Mouse (Mus musculus) T-cell, adult 2 months (primary cell): ENCODE results near the gene Col25a1.

ENCODE experiments used
- DNase-seq: peaks from one replicate; pipeline ENCODE4 v3.0.0; 2022; ENCODE audit warnings: low spot score

The Col25a1 gene

DNA sequence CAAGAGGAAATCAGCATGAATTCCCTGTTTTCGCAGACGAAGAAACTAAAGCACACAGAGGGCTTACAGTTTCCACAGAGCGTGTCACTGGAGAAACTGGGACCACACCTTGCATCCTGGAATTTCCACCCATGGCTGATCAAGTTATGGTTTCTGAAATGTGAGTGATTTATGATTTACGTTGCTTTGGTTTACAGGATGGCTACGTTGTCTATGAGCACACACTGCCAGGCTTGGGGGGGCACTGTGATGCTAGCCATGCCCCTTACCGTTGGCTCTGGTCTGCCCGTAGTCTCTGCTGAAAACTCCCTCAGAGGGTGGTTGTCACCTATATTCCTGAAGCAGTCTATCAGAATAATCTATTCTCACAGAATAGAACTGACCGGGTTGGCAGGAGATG is at the start of gene Col25a1:
TSS of gene Col25a1 (plus strand) at position 301 of the 400 bp plus-strand sequence.
- no peak for DNase-seq

DNA sequence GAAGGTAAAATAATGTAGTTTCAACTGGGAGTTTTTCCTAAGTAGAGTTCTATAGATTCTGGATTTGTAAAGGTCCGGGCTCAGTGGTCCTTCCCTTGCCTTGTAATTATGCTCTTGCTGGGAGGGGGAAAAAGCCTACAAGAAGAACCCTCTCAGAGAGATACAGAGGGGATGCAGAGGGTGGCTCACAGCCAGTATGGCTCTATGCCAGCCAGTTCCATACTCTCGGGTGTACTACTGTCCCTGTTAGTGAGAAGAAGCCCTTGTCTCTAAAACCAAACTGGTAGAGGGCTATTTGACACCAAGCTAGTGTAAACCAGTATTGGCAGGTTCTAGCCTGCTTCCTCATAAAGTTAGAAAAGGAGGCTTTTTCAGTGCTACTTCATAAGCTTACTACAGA is 48.0 kb upstream of the Col25a1 start:
- no peak for DNase-seq

DNA sequence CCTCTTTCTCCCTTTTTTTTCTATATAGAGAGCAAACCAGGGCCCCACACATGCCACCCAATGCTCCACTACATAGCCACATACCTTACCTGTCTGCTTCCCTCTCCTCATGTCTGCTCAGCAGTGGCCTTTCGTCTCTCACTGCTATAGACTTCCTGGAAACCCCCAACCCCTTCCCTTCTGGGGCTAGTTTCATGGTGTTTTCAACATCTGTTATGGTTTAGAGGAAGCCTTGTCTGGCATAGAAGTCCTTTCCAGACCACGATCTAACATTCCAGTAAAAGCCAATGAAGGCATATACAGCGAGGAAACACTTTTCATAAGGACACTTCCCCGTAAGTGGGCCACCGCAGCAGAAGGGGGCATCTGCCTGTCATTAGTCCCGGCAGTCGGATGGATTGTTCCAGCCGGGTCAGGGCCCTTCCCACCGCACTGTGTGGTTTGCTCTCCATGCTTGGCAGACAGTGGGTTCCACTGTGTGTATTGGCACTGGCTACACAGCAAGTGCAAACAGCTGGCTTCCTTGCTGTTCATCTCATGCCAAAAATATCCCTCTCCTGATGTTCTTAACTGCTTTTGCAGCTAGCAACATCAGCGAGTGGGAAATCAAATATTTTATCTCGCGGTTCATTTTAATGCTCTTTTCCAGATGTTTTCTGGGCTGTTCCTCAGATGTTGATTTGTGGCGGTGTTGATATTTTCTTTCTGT is 44.8 kb upstream of the Col25a1 start:
- no peak for DNase-seq

DNA sequence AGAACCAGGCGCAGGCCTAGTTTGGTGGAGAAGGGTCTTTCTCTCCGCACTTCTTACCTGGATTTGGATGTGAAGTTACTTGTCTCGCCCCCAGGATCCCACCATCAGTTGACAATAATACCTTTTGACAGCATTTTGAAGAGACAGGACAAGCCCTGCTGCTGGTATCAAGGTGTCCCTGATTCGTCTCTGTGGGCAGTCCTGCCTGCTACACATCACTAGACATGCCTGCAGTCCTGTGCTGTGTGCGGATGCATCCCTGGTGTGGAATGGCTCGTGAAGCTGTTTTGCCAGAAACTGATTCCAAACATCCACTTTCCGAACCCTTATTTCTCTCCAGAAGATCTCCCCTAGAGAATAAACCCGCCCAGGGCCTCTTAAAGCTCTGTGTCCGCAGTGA is 43.8 kb upstream of the Col25a1 start:
- no peak for DNase-seq

DNA sequence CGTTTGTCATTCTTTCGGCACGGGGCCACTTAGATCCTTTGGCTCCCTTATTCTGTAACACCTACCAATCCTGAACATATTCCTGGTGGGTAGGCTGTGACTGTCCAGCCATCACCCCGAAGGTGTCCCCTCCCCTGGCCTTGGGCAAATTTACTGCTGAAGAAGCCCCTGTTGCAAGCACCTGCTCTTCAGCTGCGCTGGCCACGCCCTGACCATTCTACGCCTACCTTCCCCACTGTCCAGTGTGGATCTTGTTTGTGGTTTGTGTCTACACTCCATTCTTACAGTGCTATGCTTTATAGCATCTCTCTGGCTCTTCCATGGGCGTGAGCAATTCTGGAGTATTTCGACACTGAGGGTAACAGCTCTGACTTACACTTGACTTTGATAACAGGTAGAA is 42.6 kb upstream of the Col25a1 start:
- DNase-seq: no peak

DNA sequence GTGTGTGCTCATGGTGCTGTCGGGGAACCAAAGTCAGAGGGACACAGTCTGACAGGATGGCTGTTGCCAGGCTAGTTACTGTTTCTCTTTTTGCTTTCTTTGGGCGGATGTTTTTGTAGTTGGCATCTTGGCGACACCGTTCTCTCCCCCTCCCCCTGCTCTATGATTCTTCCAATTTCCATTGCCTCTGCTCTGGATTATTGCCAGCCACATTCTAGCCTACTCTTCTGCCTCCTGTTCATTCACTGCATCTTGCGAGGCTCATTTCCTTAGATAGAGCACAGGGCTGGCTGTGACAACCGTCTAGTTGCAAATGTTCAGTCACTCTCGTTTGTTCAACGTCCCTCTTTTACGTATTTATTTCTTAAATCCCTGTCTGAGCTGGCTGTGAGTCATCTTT is 40.8 kb upstream of the Col25a1 start:
- no peak for DNase-seq

DNA sequence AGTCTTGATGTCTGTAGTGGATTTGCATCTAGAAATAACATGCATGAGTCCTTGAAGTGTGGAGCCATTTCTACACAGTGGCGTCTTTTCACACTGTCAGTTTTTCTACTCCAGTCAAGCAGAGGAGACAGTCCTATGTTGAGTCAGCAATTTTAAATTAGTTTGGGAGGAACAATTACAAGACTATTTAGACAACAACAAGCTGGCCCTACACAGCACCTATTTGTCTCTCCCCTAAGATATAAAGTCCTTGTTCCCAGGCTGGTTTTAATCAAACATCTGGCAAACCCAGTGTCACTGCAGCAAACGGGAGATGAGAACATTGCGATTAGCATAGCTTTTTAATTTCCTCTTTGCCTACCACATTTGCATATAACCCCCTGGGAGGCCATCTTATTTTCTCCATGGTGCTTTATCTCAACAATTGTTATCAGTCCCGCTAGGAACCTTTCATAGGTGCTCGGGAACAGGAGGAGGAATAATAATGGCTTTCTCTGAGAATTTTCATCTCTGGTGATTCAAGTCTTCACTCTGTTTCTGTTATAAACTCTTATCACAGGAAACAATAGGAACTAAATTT is 37.1 kb upstream of the Col25a1 start:
- no peak for DNase-seq

DNA sequence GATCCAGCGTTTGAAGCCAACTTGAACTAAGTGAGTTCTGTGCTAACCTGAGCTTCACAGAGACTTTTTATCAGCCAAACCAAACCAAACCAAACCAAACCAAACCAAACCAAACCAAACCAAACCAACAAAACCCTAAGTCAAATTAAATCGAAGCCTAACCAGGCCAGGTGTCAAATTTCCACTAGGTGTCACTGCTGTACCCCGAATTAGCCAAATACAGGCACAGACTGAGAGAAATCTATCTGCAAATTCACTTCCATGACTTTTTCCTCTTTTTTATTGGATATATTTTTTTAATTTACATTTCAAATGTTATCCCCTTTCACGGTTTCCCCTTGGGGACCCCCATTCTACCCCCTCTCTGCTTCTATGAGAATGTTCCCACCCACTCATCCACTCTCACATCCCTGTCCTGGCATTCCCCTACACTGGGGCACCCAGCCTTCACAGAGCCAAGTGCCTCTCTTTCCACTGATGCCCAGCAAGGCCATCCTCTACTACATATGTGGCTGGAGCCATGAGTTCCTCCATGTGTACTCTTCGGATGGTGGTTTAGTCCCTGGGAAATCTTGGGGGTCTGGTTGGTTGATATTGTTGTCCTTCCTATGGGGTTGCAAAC is 36.0 kb upstream of the Col25a1 start:
- no peak for DNase-seq

DNA sequence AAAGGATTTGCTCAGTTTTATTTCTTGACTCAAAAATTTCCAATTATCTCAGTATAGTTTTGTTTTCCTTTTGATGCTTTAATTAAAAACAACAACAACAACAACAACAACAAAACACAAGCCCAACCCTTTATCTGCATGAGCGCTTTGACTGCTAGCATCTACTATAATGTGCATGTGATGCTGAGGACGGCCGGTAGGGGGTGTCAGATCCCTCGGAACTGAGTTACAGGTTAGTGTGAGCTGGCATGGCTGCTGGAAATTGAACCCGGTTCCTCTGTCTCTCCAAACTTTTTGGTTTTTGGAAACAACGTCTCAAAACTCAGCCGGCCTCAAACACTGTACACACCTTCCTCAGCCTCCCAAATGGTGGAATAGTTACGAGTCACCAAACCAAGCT is 27.8 kb upstream of the Col25a1 start:
- DNase-seq: no peak

DNA sequence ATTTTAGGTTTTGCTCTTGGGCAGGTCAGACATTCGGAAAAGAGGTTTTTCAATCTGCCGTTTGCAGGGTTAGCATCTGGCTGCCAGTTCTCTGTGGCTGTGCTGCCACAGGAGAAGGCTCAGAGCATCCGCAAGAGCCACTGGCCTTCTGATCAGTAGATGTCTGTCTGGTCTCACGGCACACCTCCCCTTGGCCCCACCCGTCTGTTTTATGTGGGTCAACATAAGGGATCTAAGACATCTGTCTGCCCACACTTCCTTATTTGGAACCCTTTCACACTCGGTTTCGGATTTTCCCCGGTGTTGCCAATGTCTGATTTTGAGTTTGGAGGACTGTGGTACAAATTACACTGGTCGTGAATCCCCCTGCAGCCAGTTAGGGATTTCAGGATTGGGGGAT is 26.8 kb upstream of the Col25a1 start:
- DNase-seq: no peak

DNA sequence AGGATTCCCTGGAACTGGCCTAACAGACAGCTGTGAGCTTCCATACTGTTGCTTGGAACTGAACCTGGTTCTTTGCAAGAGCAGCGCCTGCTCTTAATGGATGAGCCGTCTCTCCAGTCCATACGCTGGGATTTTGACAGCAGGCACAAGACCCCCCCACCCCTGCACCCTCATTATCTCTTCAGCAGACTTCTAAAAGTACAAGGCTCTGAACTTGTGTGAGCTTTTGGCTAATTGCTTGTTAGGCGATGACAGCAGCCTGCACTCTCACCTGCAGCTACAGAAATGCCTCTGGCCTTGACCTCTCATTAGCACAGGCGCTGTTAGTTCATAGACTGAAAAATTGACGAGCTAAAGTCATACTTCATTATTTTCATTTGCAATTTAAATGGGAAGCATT is 14.4 kb upstream of the Col25a1 start:
- no peak for DNase-seq

DNA sequence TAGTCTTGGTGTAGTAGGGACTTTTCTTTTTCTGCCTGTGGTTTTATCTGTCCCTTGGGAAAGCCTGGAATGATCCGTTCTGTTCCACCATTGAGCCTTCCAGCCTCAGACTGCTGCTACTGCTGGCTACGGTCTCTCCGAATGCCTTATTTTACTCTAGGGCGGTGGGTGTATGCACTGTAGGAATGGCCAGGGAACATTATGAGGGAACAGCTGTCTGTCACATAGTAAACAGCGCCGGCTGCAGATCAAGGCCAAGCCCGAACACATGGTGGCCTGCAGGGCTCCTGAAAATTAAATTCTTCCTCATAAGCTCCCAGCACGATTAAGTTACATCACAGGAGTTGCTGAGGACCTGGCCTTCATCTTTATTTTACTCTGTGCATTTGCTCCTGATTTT is 3.5 kb upstream of the Col25a1 start:
- DNase-seq: no peak

DNA sequence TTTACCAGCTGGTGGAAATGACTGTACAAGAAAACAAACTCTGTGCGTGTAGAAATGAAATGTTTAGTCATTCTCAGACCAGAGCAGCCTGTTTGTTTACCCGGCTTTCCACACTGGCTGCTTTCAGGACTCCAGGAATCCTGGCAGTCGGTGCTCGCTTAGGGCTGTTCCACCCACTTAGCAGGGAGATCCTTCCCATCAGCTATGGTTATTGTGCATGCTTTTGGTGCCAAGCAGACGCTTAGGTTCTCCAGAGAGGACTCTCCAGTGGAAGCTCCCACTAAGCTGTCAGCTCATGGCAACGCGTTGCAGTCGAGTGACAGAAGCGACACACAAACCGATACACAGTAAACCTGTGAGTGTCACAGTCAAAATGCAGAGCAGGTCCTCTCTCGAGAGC is 2.7 kb upstream of the Col25a1 start:
- DNase-seq: no peak

DNA sequence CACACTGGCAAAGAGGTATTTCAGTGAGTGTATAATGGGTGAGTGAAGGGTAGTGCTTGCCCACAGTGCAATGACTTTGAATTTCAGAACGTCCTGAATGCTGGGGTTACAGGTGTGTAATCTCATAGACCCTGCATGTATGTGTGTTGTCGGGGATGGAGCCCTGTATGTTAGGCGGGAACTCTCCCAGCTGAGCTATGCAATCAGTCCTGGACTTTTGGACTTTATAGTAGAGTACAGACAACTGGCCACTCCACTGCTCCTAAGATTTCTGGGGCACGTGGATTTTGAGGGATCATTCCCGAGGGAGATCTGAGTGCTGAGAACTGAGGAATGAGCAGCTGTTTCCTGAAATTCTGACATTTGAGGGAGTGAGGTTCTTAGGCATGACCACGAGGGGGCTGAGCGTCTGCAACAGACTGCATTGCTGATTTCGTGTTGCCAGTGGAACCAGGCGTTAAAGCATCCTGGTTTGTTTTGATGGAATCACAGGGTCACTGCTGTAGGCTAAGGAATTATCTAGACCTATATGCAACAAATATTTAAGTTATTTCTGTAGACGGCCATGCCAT is 1.6 kb upstream of the Col25a1 start:
- no peak for DNase-seq

DNA sequence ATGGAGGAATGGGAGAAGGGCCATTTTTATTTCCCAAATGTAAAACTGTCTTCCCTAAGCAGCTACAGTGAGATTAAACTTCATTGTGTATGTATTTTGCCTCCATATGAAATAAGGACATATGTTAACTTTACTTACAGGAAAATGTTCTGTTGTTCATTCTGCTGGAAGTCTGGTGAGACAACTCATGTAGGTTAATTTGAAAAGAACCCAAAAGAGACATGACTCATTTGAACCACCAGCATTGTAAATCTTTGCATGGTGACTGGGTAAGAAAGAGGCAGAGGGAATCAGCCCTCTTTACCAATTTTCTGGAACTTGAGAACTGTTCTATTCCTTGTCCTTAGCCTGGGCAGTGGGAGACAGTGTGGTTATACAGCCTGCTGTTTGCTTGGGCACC is 5.9 kb downstream of the Col25a1 start:
- no peak for DNase-seq

DNA sequence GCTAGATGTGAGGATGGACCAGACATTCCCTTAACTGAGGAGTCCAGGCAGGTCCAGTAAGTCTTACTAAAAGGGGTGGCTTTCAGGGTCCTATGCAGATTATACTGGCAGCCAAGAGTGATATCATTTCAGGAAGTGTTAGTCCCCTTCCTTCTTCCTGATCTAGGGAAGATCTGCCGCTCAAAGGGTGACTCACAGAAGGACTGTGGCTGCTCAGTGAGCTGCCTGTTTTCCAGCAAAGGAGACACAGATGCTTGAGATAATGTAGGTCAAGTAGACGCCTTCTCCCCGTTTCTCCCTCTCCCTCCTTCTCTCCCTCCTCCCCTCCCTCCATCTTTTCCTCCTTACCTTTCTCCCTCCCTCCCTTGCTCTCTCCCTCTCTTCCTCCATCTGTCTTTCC is 6.3 kb downstream of the Col25a1 start:
- DNase-seq: no peak

DNA sequence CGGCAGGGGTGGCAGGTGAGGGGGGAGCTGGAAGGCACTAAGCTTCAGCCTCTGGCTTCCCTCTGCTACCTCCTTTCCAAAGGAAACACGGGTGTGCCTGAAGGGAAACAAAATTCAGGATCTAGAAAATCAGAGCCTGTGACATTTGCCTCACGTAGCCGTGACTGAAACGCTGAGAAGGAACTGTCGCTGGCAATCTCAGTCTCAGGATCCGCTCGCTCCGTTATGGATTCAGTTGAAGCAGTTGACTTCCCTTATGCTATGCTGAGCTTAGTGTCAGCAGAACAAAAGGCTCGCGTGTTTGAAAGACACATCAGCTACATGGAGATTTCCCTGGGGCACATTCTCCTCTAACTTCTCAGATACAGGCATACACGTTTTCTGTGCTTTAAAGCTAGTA is 14.6 kb downstream of the Col25a1 start:
- DNase-seq: no peak

DNA sequence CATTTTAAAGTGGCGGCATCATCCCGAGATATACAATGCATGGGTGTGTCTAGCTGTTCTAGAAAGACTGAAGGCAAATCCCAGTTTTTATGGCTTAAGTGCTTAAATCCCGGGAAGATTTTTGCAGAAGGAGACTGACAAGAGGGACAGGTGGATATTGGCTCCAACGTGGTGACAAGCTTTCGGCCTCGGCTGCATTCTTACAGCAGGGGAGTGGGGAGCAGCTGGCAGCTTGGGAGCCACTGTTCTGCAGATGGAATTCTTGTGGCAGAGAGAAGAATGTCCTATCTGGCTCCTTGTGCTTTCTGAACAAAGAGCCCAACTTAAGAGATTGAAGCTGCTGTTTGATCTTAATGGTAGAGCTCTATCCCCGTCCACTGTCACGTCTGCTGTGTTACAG is 16.5 kb downstream of the Col25a1 start:
- DNase-seq: no peak

DNA sequence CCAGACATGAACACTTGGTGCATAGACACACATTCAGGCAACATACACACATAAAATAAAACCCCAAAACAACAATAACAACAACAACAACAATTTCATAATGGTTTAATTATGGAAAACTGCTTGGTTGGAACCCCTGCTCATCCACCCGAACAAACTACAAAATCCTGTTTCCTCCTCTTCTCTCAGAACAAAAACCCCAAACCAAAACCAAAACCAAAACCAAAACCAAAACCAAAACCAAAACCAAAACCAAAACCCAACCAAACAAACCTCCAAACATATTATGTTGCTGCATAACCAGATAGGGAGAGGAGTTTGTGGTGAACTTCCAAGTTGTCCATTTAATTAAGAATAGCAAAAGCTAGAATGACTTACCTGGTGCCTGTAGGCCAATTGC is 17.9 kb downstream of the Col25a1 start:
- DNase-seq: no peak

DNA sequence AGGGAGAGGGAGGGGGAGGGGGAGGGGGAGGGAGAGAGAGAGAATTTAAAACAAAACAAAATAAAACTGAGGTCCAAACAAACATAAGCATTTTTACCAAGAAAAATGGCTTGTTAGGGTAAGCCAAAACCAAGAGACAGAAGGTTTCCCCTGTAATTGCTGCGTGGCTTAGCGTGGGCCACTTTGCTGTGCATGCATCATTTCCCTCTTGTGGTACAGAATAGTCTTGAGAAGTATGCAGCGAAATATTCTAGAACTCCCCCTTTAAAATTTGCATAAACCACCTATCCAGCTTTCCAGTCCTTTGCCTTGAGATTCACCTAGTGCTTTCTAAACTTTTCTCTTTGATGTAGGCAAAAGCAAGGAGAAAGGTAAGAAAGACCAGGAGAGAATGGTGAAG is 21.8 kb downstream of the Col25a1 start:
- DNase-seq: no peak

DNA sequence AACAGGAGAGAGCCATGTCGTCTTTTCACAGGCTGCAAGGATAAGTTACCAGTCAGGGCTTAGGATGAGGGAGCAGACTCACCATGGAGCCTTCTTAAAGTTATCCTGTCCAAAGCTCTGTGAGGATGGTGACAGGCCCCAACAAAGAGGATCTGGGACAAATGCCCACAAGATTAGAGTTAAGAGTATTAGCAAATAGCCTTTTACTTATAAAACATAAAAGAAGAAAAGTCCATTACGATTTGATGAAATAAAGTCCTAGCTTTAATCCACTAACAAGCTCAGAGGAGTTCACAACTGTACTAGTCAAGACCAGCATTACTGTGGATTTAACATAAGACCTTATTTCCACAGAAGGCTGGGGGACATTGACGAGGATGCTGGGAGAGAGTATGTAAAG is 26.2 kb downstream of the Col25a1 start:
- no peak for DNase-seq

DNA sequence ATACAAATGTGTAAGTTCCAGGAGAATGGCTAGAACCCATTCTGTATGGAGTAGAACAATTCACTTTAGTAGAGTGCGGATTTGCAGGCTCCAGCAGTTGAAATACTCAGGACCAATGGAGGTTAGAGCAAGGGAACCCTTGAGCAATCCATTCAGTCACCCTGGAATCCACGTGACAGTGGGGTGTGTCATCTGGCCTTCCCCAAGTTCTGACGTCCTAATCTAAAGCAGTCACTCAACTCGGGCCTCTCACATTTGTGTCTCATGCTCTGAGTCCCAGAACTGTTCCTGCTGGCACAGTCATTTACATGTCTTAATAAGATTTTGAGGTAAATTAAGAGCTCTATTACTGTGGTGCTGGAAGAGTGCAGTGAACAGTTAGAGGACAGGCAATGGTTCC is 28.6 kb downstream of the Col25a1 start:
- no peak for DNase-seq

DNA sequence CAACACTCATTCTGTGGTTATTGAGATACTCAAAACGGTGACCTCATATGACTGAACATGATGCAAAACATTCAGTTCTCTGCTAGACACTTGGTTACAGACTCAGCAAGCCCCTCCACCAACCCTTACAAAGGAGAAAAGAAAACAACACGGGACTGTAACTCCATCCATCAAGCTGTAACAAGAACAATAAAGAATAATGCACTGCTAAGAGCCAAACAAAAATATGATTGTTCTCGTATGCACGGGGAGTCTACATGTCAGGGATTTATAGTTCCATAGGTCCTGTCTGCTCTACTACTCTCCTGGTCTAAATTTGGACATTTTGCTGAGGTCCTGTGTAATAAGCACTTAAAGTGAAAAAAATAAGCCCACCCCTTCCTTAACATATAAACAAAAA is 29.6 kb downstream of the Col25a1 start:
- no peak for DNase-seq
